Mouse (Mus musculus): ENCODE results near the gene Dnmt3l. TPM values are rescaled to one million over a fixed set of nuclear protein-coding genes. Genes with fewer than 3 reads are reported as not detected.
"Not testable (repeated sequence)": the region's sequence is repeated elsewhere in the genome, so short reads cannot be mapped to it uniquely, and the experiment has no call there.

Dnmt3l gene
- polyA plus RNA-seq, 1 experiment from 2014 or later: 0.31 TPM

GRCm38 (mm10) chr10:78090706-78091491 is 49.2 kb downstream of the Dnmt3l start:
- ATAC-seq: peak; percentile 48
- Histone ChIP-seq H3K4me3 (replicated peaks) (no peak overlapping the region), H3K36me3 (no peaks in the 10 kb centered on the region), H3K4me1 (replicated peaks) (peaks cover 5% of the 10 kb centered on the region; the same call in 1 of the 2 replicates), H3K9ac (no peak overlapping the region), H3K27ac (no peak overlapping the region), H3K4me2 (replicated peaks) (no peak overlapping the region), H3K9me3 (no peaks in the 10 kb centered on the region), H3K27me3 (replicated peaks) (no peaks in the 10 kb centered on the region)
- WGBS: 71% methylated on average over 4 of the region's 4 CpGs

GRCm38 (mm10) chr10:78091865-78092724 is 50.3 kb downstream of the Dnmt3l start:
- H3K27me3 ChIP-seq (replicated peaks): no peaks in the 10 kb centered on the region
- no peak for ATAC-seq
- H3K4me1 ChIP-seq (replicated peaks): peaks cover 5% of the 10 kb centered on the region; the same call in 1 of the 2 replicates
- H3K27ac ChIP-seq: no peak overlapping the region
- no peak overlapping the region for H3K4me2 ChIP-seq (replicated peaks)
- 85% methylated on average over 23 of the region's 23 CpGs for WGBS
- H3K9me3 ChIP-seq: no peaks in the 10 kb centered on the region
- no peaks in the 10 kb centered on the region for H3K36me3 ChIP-seq
- H3K4me3 ChIP-seq (replicated peaks): no peak overlapping the region
- H3K9ac ChIP-seq: no peak overlapping the region

- H3K9me3 ChIP-seq: no peaks in the 10 kb centered on the region
Observed at GRCm38 (mm10) chr10:78092725-78093029, 50.9 kb downstream of the Dnmt3l start.

GRCm38 (mm10) chr10:78095221-78095620 is 53.5 kb downstream of the Dnmt3l start:
- H3K27me3 ChIP-seq (replicated peaks): no peaks in the 10 kb centered on the region
- no peak overlapping the region for H3K9ac ChIP-seq
- no peak overlapping the region for H3K27ac ChIP-seq
- no peak overlapping the region for H3K4me3 ChIP-seq (replicated peaks)
- H3K9me3 ChIP-seq: no peaks in the 10 kb centered on the region
- no peak for ATAC-seq
- peaks cover 5% of the 10 kb centered on the region; the same call in 1 of the 2 replicates for H3K4me1 ChIP-seq (replicated peaks)
- no peaks in the 10 kb centered on the region for H3K36me3 ChIP-seq
- H3K4me2 ChIP-seq (replicated peaks): no peak overlapping the region

More at GRCm38 (mm10) chr10:78092725-78093029, 50.9 kb downstream of the Dnmt3l start:
- Histone ChIP-seq H3K27ac (no peak overlapping the region), H3K36me3 (no peaks in the 10 kb centered on the region), H3K9ac (no peak overlapping the region), H3K4me3 (replicated peaks) (no peak overlapping the region), H3K27me3 (replicated peaks) (no peaks in the 10 kb centered on the region), H3K4me1 (replicated peaks) (peaks cover 5% of the 10 kb centered on the region; the same call in 1 of the 2 replicates), H3K4me2 (replicated peaks) (no peak overlapping the region)
- ATAC-seq: no peak
- WGBS: 85% methylated on average over 13 of the region's 13 CpGs

GRCm38 (mm10) chr10:78095954-78096931 is 54.5 kb downstream of the Dnmt3l start:
- no peak overlapping the region for H3K4me3 ChIP-seq (replicated peaks)
- H3K9me3 ChIP-seq: no peaks in the 10 kb centered on the region
- no peak for ATAC-seq
- H3K4me2 ChIP-seq (replicated peaks): no peak overlapping the region
- no peaks in the 10 kb centered on the region for H3K27me3 ChIP-seq (replicated peaks)
- no peaks in the 10 kb centered on the region for H3K4me1 ChIP-seq (replicated peaks)
- WGBS: 78% methylated on average over 5 of the region's 5 CpGs
- H3K9ac ChIP-seq: no peak overlapping the region
- no peaks in the 10 kb centered on the region for H3K36me3 ChIP-seq
- no peak overlapping the region for H3K27ac ChIP-seq

GRCm38 (mm10) chr10:78099860-78100259 is 58.1 kb downstream of the Dnmt3l start:
- H3K9me3 ChIP-seq; H3K4me2 ChIP-seq (replicated peaks); H3K27ac ChIP-seq; ATAC-seq; H3K4me1 ChIP-seq (replicated peaks); H3K9ac ChIP-seq; H3K4me3 ChIP-seq (replicated peaks); H3K36me3 ChIP-seq; H3K27me3 ChIP-seq (replicated peaks): not testable (repeated sequence)

- Histone ChIP-seq H3K9ac (no peak overlapping the region), H3K4me2 (replicated peaks) (peak overlapping the region; percentile 45), H3K27ac (no peak overlapping the region), H3K4me3 (replicated peaks) (peak overlapping the region; percentile 11; the same call in 1 of the 2 replicates), H3K36me3 (no peaks in the 10 kb centered on the region), H3K27me3 (replicated peaks) (no peaks in the 10 kb centered on the region), H3K4me1 (replicated peaks) (peaks cover 4% of the 10 kb centered on the region; the same call in 1 of the 2 replicates), H3K9me3 (no peaks in the 10 kb centered on the region)
- WGBS: 12% methylated on average over 16 of the region's 16 CpGs
- ATAC-seq: peak; percentile 48
Observed at GRCm38 (mm10) chr10:78100989-78101780, 59.4 kb downstream of the Dnmt3l start.

- H3K4me2 ChIP-seq (replicated peaks): no peak overlapping the region
- no peaks in the 10 kb centered on the region for H3K9me3 ChIP-seq
- H3K27ac ChIP-seq: peak overlapping the region; percentile 24; the same call in 1 of the 2 replicates
- no peak overlapping the region for H3K4me3 ChIP-seq (replicated peaks)
- no peaks in the 10 kb centered on the region for H3K36me3 ChIP-seq
- peaks cover 4% of the 10 kb centered on the region; the same call in 1 of the 2 replicates for H3K4me1 ChIP-seq (replicated peaks)
- peak; percentile 67 for ATAC-seq
- WGBS: 39% methylated on average over 11 of the region's 11 CpGs
- H3K9ac ChIP-seq: no peak overlapping the region
- no peaks in the 10 kb centered on the region for H3K27me3 ChIP-seq (replicated peaks)
Observed at GRCm38 (mm10) chr10:78104555-78105490, 63.1 kb downstream of the Dnmt3l start.

- Histone ChIP-seq H3K4me1 (replicated peaks) (peaks cover 4% of the 10 kb centered on the region; the same call in 1 of the 2 replicates), H3K9me3 (no peaks in the 10 kb centered on the region), H3K4me2 (replicated peaks) (no peak overlapping the region), H3K36me3 (no peaks in the 10 kb centered on the region), H3K27ac (no peak overlapping the region), H3K27me3 (replicated peaks) (no peaks in the 10 kb centered on the region), H3K9ac (no peak overlapping the region), H3K4me3 (replicated peaks) (no peak overlapping the region)
- no peak for ATAC-seq
- WGBS: 81% methylated on average over 12 of the region's 12 CpGs
Observed at GRCm38 (mm10) chr10:78105548-78105947, 63.8 kb downstream of the Dnmt3l start.
